In genomic region chr17:71476346-71477020, GRCm38 (mm10) we compare ENCODE assay signal across 8 mouse cellular contexts. TPM values are rescaled to one million over a fixed set of nuclear protein-coding genes. Genes with fewer than 3 reads are reported as not detected.
DNase-seq lines count a peak whose midpoint lies in the region; ATAC-seq and TF ChIP-seq lines count a peak whose summit lies in the region.

No protein-coding gene starts in this region.

- H3K9me3 ChIP-seq in erythroblast, embryonic 14.5 days (ENCODE audit: control insufficient read depth, low read length), result no peaks in the 10 kb centered on the region
- H3K9me3 ChIP-seq in MEL (replicated peaks; ENCODE audit: insufficient read depth, low read length), result no peaks in the 10 kb centered on the region
- no peaks in the 10 kb centered on the region for H3K9me3 ChIP-seq in forebrain, embryonic 15.5 days
- no peaks in the 10 kb centered on the region for H3K9me3 ChIP-seq in liver, embryonic 15.5 days (replicated peaks)

- H3K36me3 ChIP-seq in erythroblast, embryonic 14.5 days (ENCODE audit: control insufficient read depth), result peaks cover 8% of the 10 kb centered on the region
- H3K36me3 ChIP-seq in MEL (ENCODE audit: control insufficient read depth in 1 of 2, insufficient read depth in 2 of 2, low read length in 2 of 2), result peaks cover 0 to 21% of the 10 kb centered on the region in 2 experiments; a peak in 2 of 4 replicates
- H3K36me3 ChIP-seq in forebrain, embryonic 15.5 days, result no peaks in the 10 kb centered on the region
- 0 out of 2 replicates have a peak, but pooled peaks cover 3% of the 10 kb centered on the region for H3K36me3 ChIP-seq in liver, embryonic 15.5 days (replicated peaks)

- no peak for TF ChIP-seq POLR2A in MEL (IDR thresholded peaks at IDR 0.05; ENCODE audit: control insufficient read depth in 1 of 2, insufficient read depth in 1 of 2, low read depth in 1 of 2, low read length in 2 of 2, poor library complexity in 1 of 2)

- peak overlapping the region; percentile 70 for H3K4me3 ChIP-seq in erythroblast, embryonic 14.5 days (replicated peaks)
- H3K4me3 ChIP-seq in MEL (ENCODE audit: control insufficient read depth in 1 of 2, insufficient read depth in 1 of 2, low read depth in 2 of 2, low read length in 2 of 2), result peak overlapping the region in 1 of 2 experiments; percentile 28; a peak in 2 of 4 replicates
- peak overlapping the region; percentile 98 for H3K4me3 ChIP-seq in forebrain, embryonic 15.5 days
- H3K4me3 ChIP-seq in liver, embryonic 15.5 days (replicated peaks), result peak overlapping the region; percentile 98

- WGBS in forebrain, embryonic 15.5 days, result 67% methylated on average over 7 of the region's 7 CpGs
- WGBS in liver, embryonic 15.5 days (ENCODE audit: insufficient replicate concordance), result 65% methylated on average over 7 of the region's 7 CpGs

- H3K4me1 ChIP-seq in erythroblast, embryonic 14.5 days (ENCODE audit: control insufficient read depth), result peaks cover 43% of the 10 kb centered on the region
- peaks cover 9 to 20% of the 10 kb centered on the region in 2 experiments for H3K4me1 ChIP-seq in MEL (ENCODE audit: control insufficient read depth in 1 of 2, insufficient read depth in 2 of 2, low read length in 2 of 2)
- H3K4me1 ChIP-seq in forebrain, embryonic 15.5 days, result peaks cover 26% of the 10 kb centered on the region
- H3K4me1 ChIP-seq in liver, embryonic 15.5 days (replicated peaks), result peaks cover 47% of the 10 kb centered on the region

- H3K9ac ChIP-seq in MEL (ENCODE audit: control insufficient read depth, low read depth, low read length, poor library complexity, severe bottlenecking), result no peak overlapping the region
- peak overlapping the region; percentile 85 for H3K9ac ChIP-seq in forebrain, embryonic 15.5 days (replicated peaks)
- no peak overlapping the region for H3K9ac ChIP-seq in liver, embryonic 15.5 days

- no peak overlapping the region for H3K27ac ChIP-seq in MEL (ENCODE audit: control insufficient read depth, low read depth, low read length)
- H3K27ac ChIP-seq in forebrain, embryonic 15.5 days (replicated peaks), result no peak overlapping the region
- no peak overlapping the region for H3K27ac ChIP-seq in liver, embryonic 15.5 days (replicated peaks)

- no peak for TF ChIP-seq CTCF in MEL (IDR thresholded peaks at IDR 0.05 in 2 of 3, conservative IDR thresholded peaks at IDR 0.05 in 1 of 3; ENCODE audit: control insufficient read depth in 1 of 3, insufficient read depth in 1 of 3, low read depth in 2 of 3, low read length in 3 of 3, poor library complexity in 1 of 3, severe bottlenecking in 1 of 3)

- peaks cover 36% of the 10 kb centered on the region for H3K79me2 ChIP-seq in MEL (ENCODE audit: control insufficient read depth, insufficient read depth, low read length, poor library complexity)

- ATAC-seq in erythroblast, adult 5-6 weeks (replicated peaks; ENCODE audit: low FRiP score, poor library complexity, severe bottlenecking), result no peak
- ATAC-seq in forebrain, embryonic 15.5 days (replicated peaks), result no peak
- ATAC-seq in liver, embryonic 15.5 days (ENCODE audit: insufficient read depth), result no peak

- peak; percentile 45 for DNase-seq in MEL (ENCODE audit: low read depth, low spot score)
- no peak for DNase-seq in B cell, adult 2 months
- no peak for DNase-seq in testis, postnatal 14 days (ENCODE audit: low spot score)
- no peak for DNase-seq in T-cell, adult 2 months (ENCODE audit: low spot score)

- TF ChIP-seq EP300 in MEL (IDR thresholded peaks at IDR 0.05; ENCODE audit: low read depth in 1 of 2, low read length in 2 of 2), result peak; percentile 28 to 36; a peak in 2 of 4 replicates

- H3K27me3 ChIP-seq in erythroblast, embryonic 14.5 days (ENCODE audit: control insufficient read depth), result no peaks in the 10 kb centered on the region
- H3K27me3 ChIP-seq in MEL (ENCODE audit: control insufficient read depth in 1 of 2, insufficient read depth in 2 of 2, low read length in 2 of 2), result no peaks in the 10 kb centered on the region
- H3K27me3 ChIP-seq in forebrain, embryonic 15.5 days, result no peaks in the 10 kb centered on the region
- no peaks in the 10 kb centered on the region for H3K27me3 ChIP-seq in liver, embryonic 15.5 days

- no peak for TF ChIP-seq RAD21 in MEL (IDR thresholded peaks at IDR 0.05; ENCODE audit: low read depth, low read length)

- H3K4me2 ChIP-seq in forebrain, embryonic 15.5 days (replicated peaks), result peak overlapping the region; percentile 78
- peak overlapping the region; percentile 89 for H3K4me2 ChIP-seq in liver, embryonic 15.5 days

TF ChIP-seq in MEL, 35 proteins besides CTCF, POLR2A, EP300 and RAD21:
- TF ChIP-seq MAFK (IDR thresholded peaks at IDR 0.05; ENCODE audit: borderline replicate concordance, low read depth, low read length), result no peak
- 0 out of 2 replicates have a peak, but pooled peaks have one; percentile 6 for TF ChIP-seq TAL1 (IDR thresholded peaks at IDR 0.05; ENCODE audit: low read length)
- no peak for TF ChIP-seq USF2 (IDR thresholded peaks at IDR 0.05; ENCODE audit: borderline replicate concordance in 1 of 2, insufficient read depth in 1 of 2, low read depth in 1 of 2, low read length in 2 of 2)
- 0 out of 2 replicates have a peak, but pooled peaks have one; percentile 15 for TF ChIP-seq ETS1 (IDR thresholded peaks at IDR 0.05; ENCODE audit: low read depth, low read length)
- TF ChIP-seq ZKSCAN1 (IDR thresholded peaks at IDR 0.05; ENCODE audit: low read depth, low read length), result no peak
- no peak for TF ChIP-seq TBP (IDR thresholded peaks at IDR 0.05; ENCODE audit: low read depth, low read length)
- TF ChIP-seq RCOR1 (IDR thresholded peaks at IDR 0.05; ENCODE audit: low read depth, low read length), result 0 out of 2 replicates have a peak, but pooled peaks have one; percentile 36
- TF ChIP-seq NELFE (IDR thresholded peaks at IDR 0.05; ENCODE audit: low read depth, low read length), result no peak

RNA-seq across cellular contexts. Expression of gene Smchd1, which starts 1.3 kb away (rescaled TPM):
- polyA plus RNA-seq in erythroblast, embryonic 14.5 days (2012), result 0.19 and 0.27 TPM in 2 replicates
- 49.4 and 60.6 TPM in 2 replicates for total RNA-seq in erythroblast, adult 5-6 weeks (2015; ENCODE audit: low replicate concordance)
- total RNA-seq in erythroblast, adult 5-6 weeks (2017; ENCODE audit: low replicate concordance), result 51.0 and 65.6 TPM in 2 replicates
- total RNA-seq in MEL (2012; rRNA removed), result 45.7 and 50.9 TPM in 2 replicates
- polyA plus RNA-seq in MEL (2012; ENCODE audit: insufficient read depth in 1 of 2, insufficient read length in 2 of 2, low read depth in 1 of 2, low replicate concordance in 2 of 2, missing spikeins in 1 of 2), result 100 to 1,000 TPM in 1 of 2 experiments, 10 to 100 TPM in 1; 43.6 to 164 TPM
- 52.7 and 55.0 TPM in 2 replicates for polyA plus RNA-seq in forebrain, embryonic 15.5 days (2015; fragmentation: Nextera tagmentation; extraction: Ambion mirVana)
- 28.6 and 30.6 TPM in 2 replicates for polyA plus RNA-seq in liver, embryonic 15.5 days (2015; fragmentation: Nextera tagmentation; extraction: Ambion mirVana)

RNA-seq across cellular contexts. Expression of gene Gm4707, which starts 16.8 kb away (rescaled TPM):
- 0.02 and 0.10 TPM in 2 replicates for polyA plus RNA-seq in erythroblast, embryonic 14.5 days (2012)
- 1.9 TPM in 1 of 2 replicates, not detected in the other for total RNA-seq in erythroblast, adult 5-6 weeks (2015; ENCODE audit: low replicate concordance)
- total RNA-seq in erythroblast, adult 5-6 weeks (2017; ENCODE audit: low replicate concordance), result 1.3 and 1.4 TPM in 2 replicates
- 1.0 and 1.1 TPM in 2 replicates for total RNA-seq in MEL (2012; rRNA removed)
- polyA plus RNA-seq in MEL (2012; ENCODE audit: insufficient read depth in 1 of 2, insufficient read length in 2 of 2, low read depth in 1 of 2, low replicate concordance in 2 of 2, missing spikeins in 1 of 2), result under 1 TPM in 1 of 2 experiments, not detected in 1; 0.26 TPM
- 3.0 and 3.4 TPM in 2 replicates for polyA plus RNA-seq in forebrain, embryonic 15.5 days (2015; fragmentation: Nextera tagmentation; extraction: Ambion mirVana)
- polyA plus RNA-seq in liver, embryonic 15.5 days (2015; fragmentation: Nextera tagmentation; extraction: Ambion mirVana), result 1.3 and 1.5 TPM in 2 replicates

RNA-seq across cellular contexts. Expression of gene Ndc80, which starts 50.2 kb away (rescaled TPM):
- polyA plus RNA-seq in erythroblast, embryonic 14.5 days (2012), result 1.2 and 2.4 TPM in 2 replicates
- total RNA-seq in erythroblast, adult 5-6 weeks (2015; ENCODE audit: low replicate concordance), result 29.5 and 32.9 TPM in 2 replicates
- 39.2 and 56.2 TPM in 2 replicates for total RNA-seq in erythroblast, adult 5-6 weeks (2017; ENCODE audit: low replicate concordance)
- total RNA-seq in MEL (2012; rRNA removed), result 26.0 and 28.0 TPM in 2 replicates
- polyA plus RNA-seq in MEL (2012; ENCODE audit: insufficient read depth in 1 of 2, insufficient read length in 2 of 2, low read depth in 1 of 2, low replicate concordance in 2 of 2, missing spikeins in 1 of 2), result 10 to 100 TPM in 1 of 2 experiments, not detected in 1; 28.3 TPM
- 19.4 and 24.2 TPM in 2 replicates for polyA plus RNA-seq in forebrain, embryonic 15.5 days (2015; fragmentation: Nextera tagmentation; extraction: Ambion mirVana)
- 31.5 and 32.2 TPM in 2 replicates for polyA plus RNA-seq in liver, embryonic 15.5 days (2015; fragmentation: Nextera tagmentation; extraction: Ambion mirVana)

Comparison
In these comparisons a context has a peak if more than half of its experiments do, and no peak if none do; other contexts are left out.
1. RNA of gene Smchd1, which starts 1.3 kb away (polyA plus RNA-seq): 43.6 to 164 TPM in MEL, 52.7 to 55.0 TPM in forebrain, embryonic 15.5 days and 28.6 to 30.6 TPM in liver, embryonic 15.5 days; 0.19 to 0.27 TPM in erythroblast, embryonic 14.5 days; every median in the first group is over 10 times any median in the second.